ENCODE assay signal across 19 mouse cellular contexts in the genomic region with DNA sequence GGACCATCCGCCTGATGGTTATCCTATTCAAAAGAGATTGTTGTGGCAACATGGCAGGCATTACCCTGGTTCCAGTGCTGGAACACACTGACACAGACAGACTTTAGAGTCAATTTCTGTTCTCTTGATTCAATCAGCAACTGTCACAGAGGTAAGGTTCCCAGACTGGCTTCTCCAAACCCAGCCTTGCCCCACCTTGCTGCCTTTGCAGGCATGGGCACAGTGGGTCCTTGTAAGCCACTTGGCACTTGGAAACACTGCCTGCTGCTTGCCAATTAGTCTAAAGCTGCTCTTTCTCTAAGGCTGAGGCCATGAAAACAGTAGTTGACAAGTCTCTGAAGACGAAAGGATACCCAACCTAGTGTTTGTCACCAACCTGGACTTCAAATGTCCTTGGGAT.
DNase-seq lines count a peak whose midpoint lies in the region; ATAC-seq and TF ChIP-seq lines count a peak whose summit lies in the region.
"Had no signal": no experiment of that assay in that cellular context is flagged by ENCODE, and none has a peak within 500 bp of the region (broad histone marks: within the 10 kb centered on the region; RNA-seq: fewer than 3 reads in every experiment).

No protein-coding gene starts in this region.

- peak overlapping the region in 1 of 2 experiments; percentile 10; a peak in 2 of 4 replicates for H3K4me3 ChIP-seq in liver, embryonic 14.5 days (ENCODE audit: insufficient read depth in 1 of 2, low read depth in 2 of 2, low read length in 2 of 2)
- H3K4me3 ChIP-seq in forebrain, embryonic 11.5 days (ENCODE audit: low read depth, low read length): no peak overlapping the region
- H3K4me3 ChIP-seq: forebrain, embryonic 13.5 days; midbrain, embryonic 10.5 days had no signal

- no peak for TF ChIP-seq EP300 in liver, embryonic 14.5 days (IDR thresholded peaks at IDR 0.05; ENCODE audit: low read depth)

- no peaks in the 10 kb centered on the region for H3K9me3 ChIP-seq in liver, embryonic 14.5 days (ENCODE audit: control insufficient read depth, low read length)
- no peaks in the 10 kb centered on the region for H3K9me3 ChIP-seq in forebrain, embryonic 11.5 days (ENCODE audit: control insufficient read depth, low read length)
- H3K9me3 ChIP-seq: forebrain, embryonic 13.5 days; midbrain, embryonic 10.5 days had no signal

- H3K27me3 ChIP-seq in liver, embryonic 14.5 days (ENCODE audit: control insufficient read depth, insufficient read depth, low read length): no peaks in the 10 kb centered on the region
- no peaks in the 10 kb centered on the region for H3K27me3 ChIP-seq in forebrain, embryonic 11.5 days (ENCODE audit: control insufficient read depth, insufficient read depth, low read length)
- H3K27me3 ChIP-seq: forebrain, embryonic 13.5 days had no signal

- peak; percentile 71 for DNase-seq in heart, adult 11 months
- no peak for DNase-seq in heart, adult 8-10 months (ENCODE audit: low spot score)
- peak; percentile 36 for DNase-seq in c-Kit-negative CD71-positive TER-119-positive erythroid progenitor cells, embryonic 14.5 days (ENCODE audit: low read depth, low spot score)
- peak in 1 of 3 experiments; percentile 31 for DNase-seq in liver, embryonic 14.5 days (ENCODE audit: low read depth in 3 of 3, low spot score in 3 of 3)
- DNase-seq in kidney, postnatal 36 days: no peak
- no peak for DNase-seq in forebrain, embryonic 11.5 days (ENCODE audit: low spot score)
- DNase-seq: adrenal gland, postnatal 36 days; cerebellum, adult 11 months; cerebellum, postnatal 25 days; gastrocnemius, postnatal 36 days; kidney, adult 11 months; lung, adult 18-20 months; lung, postnatal 10 days; right cerebral cortex, adult 18-20 months; right cerebral cortex, postnatal 4 days; thymus, postnatal 25 days had no signal

- peak overlapping the region; percentile 65 for H3K4me2 ChIP-seq in liver, embryonic 14.5 days (ENCODE audit: low read depth)
- H3K4me2 ChIP-seq in forebrain, embryonic 11.5 days (ENCODE audit: low read depth, low read length, severe bottlenecking): no peak overlapping the region
- H3K4me2 ChIP-seq: forebrain, embryonic 13.5 days had no signal

- peak overlapping the region; percentile 92 for H3K27ac ChIP-seq in liver, embryonic 14.5 days
- no peak overlapping the region for H3K27ac ChIP-seq in forebrain, embryonic 11.5 days (ENCODE audit: low read depth, low read length)
- H3K27ac ChIP-seq: forebrain, embryonic 13.5 days; midbrain, embryonic 10.5 days had no signal

- H3K9ac ChIP-seq in liver, embryonic 14.5 days (replicated peaks): peak overlapping the region; percentile 63
- H3K9ac ChIP-seq in forebrain, embryonic 11.5 days (ENCODE audit: low read length): no peak overlapping the region
- H3K9ac ChIP-seq: forebrain, embryonic 13.5 days had no signal

- no peaks in the 10 kb centered on the region for H3K36me3 ChIP-seq in liver, embryonic 14.5 days (replicated peaks; ENCODE audit: control insufficient read depth, insufficient read depth, low read depth)
- no peaks in the 10 kb centered on the region for H3K36me3 ChIP-seq in forebrain, embryonic 11.5 days (ENCODE audit: control insufficient read depth, insufficient read depth, low read length)
- H3K36me3 ChIP-seq: midbrain, embryonic 10.5 days had no signal

- 62% methylated on average over 2 of the region's 2 CpGs for WGBS in liver, embryonic 14.5 days (ENCODE audit: insufficient replicate concordance)
- 80% methylated on average over 2 of the region's 2 CpGs for WGBS in forebrain, embryonic 11.5 days

- TF ChIP-seq CTCF in liver, embryonic 14.5 days (IDR thresholded peaks at IDR 0.05; ENCODE audit: low read depth): peak; percentile 40

- ATAC-seq in erythroid progenitor cell, adult 5-6 weeks (replicated peaks; ENCODE audit: low FRiP score, poor library complexity, severe bottlenecking): peak; percentile 58
- peak; percentile 50 for ATAC-seq in liver, embryonic 14.5 days (ENCODE audit: insufficient read depth)
- ATAC-seq in forebrain, embryonic 11.5 days (replicated peaks; ENCODE audit: low FRiP score): no peak
- ATAC-seq: forebrain, embryonic 13.5 days had no signal

- H3K4me1 ChIP-seq in liver, embryonic 14.5 days (replicated peaks; ENCODE audit: control insufficient read depth in 2 of 2, insufficient read depth in 2 of 2, low read length in 1 of 2): peaks cover 32 to 35% of the 10 kb centered on the region in 2 experiments
- peaks cover 5% of the 10 kb centered on the region for H3K4me1 ChIP-seq in forebrain, embryonic 11.5 days (replicated peaks; ENCODE audit: control insufficient read depth, insufficient read depth, low read length)

Comparison
In these comparisons a context has a peak if more than half of its experiments do, and no peak if none do; other contexts are left out.
1. DNase-seq: peak in heart, adult 11 months (single experiment) and c-Kit-negative CD71-positive TER-119-positive erythroid progenitor cells, embryonic 14.5 days (single experiment); none in heart, adult 8-10 months (single experiment), kidney, postnatal 36 days (0 of 2) and forebrain, embryonic 11.5 days (single experiment).